Mouse (Mus musculus): Measurements from ENCODE around the gene Fstl1.

Fstl1 gene

GRCm38 (mm10) chr16:37776860-37777651 is at the start of gene Fstl1:
Fstl1 (plus strand) TSS chr16:37776873.
- in situ Hi-C loops (cut with MboI; ENCODE audit: unreplicated experiment in 2 of 2): no loop called here

DNA sequence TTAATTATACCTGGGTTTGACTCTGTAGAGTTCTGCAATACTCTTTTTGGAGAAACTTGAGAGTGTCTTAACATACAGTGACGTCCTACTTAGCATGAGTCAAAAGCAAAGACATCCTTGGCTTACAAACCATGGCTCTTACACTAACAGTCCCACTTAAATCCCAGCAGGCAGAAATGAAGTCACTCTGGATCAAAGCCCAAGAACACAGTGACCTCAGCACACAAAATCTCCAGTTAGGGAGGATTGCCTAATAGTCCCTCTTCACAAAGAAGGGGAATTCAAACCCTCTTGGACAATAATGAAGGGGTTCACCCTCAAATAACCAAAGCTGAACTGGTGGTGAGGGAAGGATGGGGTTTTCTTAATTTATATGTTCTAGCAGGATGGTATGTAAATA is 48.0 kb upstream of the Fstl1 start:
- in situ Hi-C loops (cut with MboI; ENCODE audit: unreplicated experiment in 2 of 2): no loop called here

DNA sequence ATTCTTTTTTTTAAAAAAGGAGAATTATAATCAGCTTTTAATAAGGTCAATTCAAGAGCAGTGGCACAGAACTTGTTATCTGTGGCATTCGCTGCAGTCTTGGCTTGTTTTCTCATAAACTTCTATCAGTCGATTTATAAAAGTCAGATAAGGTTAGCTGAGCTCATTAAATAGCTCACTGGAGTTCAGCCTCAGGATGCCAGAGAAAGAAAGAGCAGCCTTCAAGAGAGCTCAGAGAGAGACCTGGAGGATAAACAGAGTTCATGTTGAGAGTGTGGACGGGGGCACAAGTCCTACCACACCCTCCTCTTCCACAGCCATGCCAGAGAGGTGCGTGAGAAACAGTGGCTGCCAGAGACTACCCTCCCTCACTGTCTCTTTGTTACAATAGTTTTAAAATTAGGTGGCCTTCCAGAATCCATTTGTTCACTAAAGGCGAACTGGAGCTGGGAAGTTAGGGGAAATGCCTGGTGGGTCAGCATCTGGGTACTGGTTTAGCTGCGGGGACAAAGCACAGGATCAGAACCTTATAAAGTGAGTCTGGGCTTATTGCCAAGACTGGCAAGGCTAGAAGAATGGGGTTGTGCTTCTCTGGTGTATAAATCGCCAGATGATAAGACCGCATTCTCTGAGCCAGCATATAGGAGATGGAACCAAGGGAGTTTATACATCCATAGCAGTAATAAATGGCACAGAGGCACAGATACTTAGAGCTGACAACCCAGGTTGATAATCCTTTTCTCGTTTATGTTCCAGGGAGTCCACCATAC is 47.1 kb upstream of the Fstl1 start:
- in situ Hi-C loops (cut with MboI; ENCODE audit: unreplicated experiment in 2 of 2): no loop called here

DNA sequence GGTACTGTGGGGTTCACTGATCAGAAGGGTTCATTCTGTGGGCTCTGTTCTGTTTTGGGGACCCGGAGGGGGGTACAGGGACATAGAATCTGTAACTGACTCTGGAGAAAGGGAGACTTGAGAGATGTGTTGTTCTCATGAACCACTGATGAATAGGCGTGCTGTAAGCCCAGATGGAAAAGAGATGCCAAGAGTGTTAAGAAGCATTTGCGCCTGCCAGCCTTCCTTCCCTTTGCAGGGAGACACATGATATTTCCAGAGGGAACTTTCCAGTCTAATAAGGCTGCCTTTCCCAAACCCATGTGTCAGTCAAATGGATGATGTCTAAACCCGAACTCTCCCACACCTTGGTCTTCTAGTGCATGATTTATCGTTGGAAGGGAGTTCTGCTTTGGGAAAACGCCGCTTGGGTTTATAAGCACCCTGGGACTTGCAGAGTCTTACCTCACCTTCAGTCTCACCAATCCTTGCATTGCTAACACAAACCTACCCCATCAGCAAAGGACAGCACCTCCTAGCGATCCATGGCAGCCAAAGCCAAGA is 46.3 kb upstream of the Fstl1 start:
- in situ Hi-C loops (cut with MboI; ENCODE audit: unreplicated experiment in 2 of 2): no loop called here

DNA sequence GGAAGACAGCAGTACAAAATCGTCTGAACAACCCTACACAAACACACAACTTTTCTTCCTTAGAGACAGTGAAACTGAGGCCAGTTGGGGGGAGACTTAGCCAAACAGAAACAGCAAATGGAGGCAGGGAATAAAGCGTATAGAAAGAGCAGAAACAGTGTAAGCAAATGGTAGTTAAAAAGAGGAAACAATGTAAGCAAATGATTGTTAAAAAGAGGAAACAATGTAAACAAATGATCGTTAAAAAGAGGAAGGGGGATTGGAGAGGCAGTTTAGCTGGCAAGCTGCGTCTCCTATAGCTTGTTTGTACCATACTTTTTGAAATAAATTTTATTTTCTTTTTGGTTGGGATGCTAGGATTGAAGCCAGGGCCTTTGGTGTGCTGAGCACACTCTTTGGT is 45.2 kb upstream of the Fstl1 start:
- in situ Hi-C loops (cut with MboI; ENCODE audit: unreplicated experiment in 2 of 2): no loop called here

- in situ Hi-C loops (cut with MboI; ENCODE audit: unreplicated experiment in 2 of 2): no loop called here
Observed at GRCm38 (mm10) chr16:37732023-37732761, 44.5 kb upstream of the Fstl1 start.

GRCm38 (mm10) chr16:37740076-37740475 is 36.6 kb upstream of the Fstl1 start:
- in situ Hi-C loops (cut with MboI; ENCODE audit: unreplicated experiment in 2 of 2): no loop called here

DNA sequence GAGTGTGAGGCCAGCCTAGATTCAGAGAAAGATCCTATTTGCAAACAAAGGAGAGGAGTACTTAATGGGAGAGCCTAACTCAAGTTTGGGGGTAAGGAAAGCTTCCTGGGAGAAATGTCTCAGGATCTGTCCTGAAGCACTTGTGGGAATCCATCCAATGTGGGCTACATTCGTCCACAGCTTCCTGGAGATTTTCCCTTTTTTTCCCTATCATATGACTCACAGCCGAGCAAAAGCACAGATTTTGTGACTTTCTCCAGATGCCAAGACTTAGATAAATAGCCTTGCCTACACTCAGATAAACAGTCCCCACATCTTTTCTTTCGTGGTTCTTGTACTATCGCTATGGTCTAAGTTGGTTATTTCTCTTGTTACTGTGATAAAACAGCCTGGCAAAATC is 34.4 kb upstream of the Fstl1 start:
- in situ Hi-C loops (cut with MboI; ENCODE audit: unreplicated experiment in 2 of 2): no loop called here

DNA sequence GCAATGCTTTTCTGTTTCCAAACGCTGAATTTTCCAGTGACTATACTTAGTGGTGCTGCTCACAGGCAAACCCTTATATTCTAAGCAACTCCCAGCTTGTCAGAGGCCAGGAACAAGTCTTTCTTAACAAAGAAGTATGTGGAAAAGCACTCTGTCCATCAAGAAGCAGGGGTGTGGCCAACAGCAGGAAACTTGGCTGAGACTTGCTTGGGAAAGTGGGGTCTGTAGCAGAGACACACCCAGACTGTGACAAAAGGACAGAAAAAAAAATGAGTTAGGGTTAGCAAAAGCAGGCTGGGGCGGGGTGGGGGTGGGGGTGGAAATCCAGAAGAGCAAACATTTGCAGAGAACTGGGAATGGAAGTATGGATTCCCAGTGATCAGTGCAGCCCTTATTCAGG is 23.8 kb upstream of the Fstl1 start:
- in situ Hi-C loops (cut with MboI; ENCODE audit: unreplicated experiment in 2 of 2): no loop called here

GRCm38 (mm10) chr16:37753809-37754208 is 22.9 kb upstream of the Fstl1 start:
- in situ Hi-C loops (cut with MboI; ENCODE audit: unreplicated experiment in 2 of 2): no loop called here

- in situ Hi-C loops (cut with MboI; ENCODE audit: unreplicated experiment in 2 of 2): no loop called here
Observed at GRCm38 (mm10) chr16:37754483-37754882, 22.2 kb upstream of the Fstl1 start.

DNA sequence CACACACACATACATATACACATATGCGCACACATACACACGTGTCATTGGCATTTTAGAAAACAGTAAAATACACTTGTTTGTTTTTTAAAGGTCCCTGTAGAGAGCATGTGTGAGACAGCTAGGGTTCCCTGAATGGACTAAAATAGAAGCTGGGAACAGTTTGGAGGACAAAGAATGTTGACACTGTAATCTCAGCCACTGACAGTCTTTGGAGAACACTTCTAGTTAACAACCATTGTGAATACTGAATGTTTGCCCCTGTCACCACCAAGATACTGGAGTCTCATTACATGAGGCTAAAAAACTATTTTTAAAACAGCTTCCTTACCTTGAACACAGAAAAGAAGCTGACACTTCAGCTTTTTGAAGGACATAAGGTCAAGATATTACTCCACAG is 19.4 kb upstream of the Fstl1 start:
- in situ Hi-C loops (cut with MboI; ENCODE audit: unreplicated experiment in 2 of 2): no loop called here

DNA sequence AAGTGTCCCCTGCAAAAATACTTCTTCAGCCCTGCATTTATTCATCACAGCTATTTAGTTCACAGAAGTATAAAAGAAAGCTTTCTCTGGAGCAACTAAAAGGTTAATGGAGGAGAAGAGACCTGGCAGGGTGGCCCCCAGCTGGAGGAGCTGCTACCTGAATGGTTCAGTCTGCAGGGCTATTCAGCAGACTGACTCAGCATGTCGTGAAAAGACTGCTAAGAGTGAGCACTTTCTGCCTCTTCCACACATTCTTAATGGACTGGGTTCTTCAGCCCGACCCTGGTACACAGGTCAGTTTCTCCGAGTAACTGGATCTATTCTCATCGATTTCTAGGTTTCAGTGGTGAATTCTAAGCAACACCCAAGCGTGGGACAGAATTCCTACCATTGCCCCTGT is 12.9 kb upstream of the Fstl1 start:
- in situ Hi-C loops (cut with MboI; ENCODE audit: unreplicated experiment in 2 of 2): no loop called here

GRCm38 (mm10) chr16:37776166-37776859 is 360 bp upstream of the Fstl1 start:
- in situ Hi-C loops (cut with MboI; ENCODE audit: unreplicated experiment in 2 of 2): no loop called here

DNA sequence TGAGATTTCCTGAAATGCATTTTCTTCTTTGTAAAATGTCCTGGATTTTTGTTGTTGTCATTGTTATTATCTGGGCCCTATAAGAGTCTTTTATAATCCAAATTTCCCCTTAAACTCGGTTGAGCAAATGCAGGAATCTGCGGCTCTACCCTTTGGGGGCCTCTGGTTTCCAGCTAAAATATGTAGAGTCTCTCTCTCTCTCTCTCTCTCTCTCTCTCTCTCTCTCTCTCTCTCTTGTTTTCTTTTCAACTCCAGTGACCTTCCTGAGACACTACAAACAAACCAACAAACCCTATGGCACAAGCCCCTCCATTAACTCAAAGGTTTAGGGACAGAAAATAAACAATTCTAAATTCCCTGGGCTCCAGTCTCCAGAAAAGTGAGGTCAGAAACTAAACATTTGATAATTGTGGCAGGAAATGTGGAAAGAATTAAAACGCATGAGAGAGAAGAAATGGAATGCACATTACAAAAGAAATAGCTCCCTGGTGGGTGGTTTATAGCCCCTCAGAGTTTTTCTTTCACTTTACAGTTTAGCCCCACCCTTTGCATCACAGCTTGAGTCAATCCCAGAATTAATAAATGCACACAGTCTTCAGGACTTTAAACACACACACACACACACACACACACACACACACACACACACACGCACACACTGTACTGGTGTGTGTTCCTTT is 1.3 kb downstream of the Fstl1 start:
- in situ Hi-C loops (cut with MboI; ENCODE audit: unreplicated experiment in 2 of 2): no loop called here

DNA sequence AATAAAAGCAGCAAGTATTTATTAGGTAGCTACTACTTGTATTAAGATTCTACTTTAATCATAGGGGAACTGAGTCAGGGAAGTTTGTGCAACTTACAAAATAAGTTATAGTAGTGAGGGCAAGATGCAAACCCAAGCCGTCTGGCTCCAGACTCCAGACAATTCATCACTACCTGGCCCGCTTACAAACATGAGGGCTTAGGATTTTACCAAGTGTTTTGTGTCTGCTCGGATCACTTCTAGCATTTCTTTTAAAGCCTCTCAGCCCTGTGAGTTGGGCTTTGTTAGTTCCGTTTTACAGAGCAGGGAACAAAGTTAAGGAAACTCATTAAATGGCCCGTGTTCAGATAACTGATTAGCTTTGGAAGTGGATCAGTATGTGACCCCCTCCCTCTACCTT is 1.9 kb downstream of the Fstl1 start:
- in situ Hi-C loops (cut with MboI; ENCODE audit: unreplicated experiment in 2 of 2): no loop called here

DNA sequence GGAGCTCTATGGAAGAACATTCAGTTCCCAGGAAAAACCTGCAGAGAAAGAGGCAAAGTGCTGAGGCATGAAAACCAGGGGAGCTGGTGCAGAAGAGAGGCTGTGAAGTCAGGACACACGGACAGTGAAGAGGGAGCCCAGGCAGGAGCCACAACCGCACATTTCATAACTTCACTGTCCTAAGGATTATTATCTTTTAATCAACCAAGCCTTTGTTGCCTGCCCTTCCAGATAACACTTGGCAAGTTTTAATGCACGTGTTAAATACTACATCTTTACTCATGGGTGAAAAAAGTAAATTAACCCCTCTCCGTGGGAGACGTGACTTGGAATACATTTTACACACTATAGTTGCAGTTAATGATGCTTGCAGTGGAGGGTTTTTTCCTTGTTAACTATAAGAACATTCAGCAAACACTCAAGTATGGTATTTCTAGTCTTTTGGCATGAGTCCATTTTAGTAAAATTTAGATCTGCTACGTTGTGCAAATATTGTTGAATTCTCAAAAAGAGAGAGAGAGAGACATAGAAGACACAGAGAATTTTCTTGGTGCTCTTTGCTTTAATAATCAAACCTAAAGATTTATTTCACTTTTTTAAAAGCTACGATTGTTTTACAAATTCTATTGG is 3.1 kb downstream of the Fstl1 start:
- in situ Hi-C loops (cut with MboI; ENCODE audit: unreplicated experiment in 2 of 2): no loop called here

GRCm38 (mm10) chr16:37780386-37780785 is 3.7 kb downstream of the Fstl1 start:
- in situ Hi-C loops (cut with MboI; ENCODE audit: unreplicated experiment in 2 of 2): no loop called here

DNA sequence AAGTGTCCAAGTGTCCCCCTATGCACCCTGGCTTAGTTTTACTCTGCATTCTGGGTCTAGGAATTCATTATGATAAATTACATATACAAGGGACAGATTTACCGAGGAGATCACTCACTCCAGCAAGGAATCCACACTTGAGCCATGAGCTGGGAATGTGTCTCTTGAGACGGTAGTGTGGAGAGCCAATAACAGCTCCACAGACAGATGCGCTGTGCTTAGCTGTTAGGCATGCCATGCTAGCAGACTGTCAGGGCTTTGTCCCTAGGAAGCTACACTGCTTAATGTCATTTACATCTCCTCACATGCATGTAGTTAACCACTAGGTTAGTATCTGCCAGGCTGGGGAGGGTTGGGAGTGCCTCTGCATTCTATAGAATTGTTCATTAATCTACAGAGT is 4.2 kb downstream of the Fstl1 start:
- in situ Hi-C loops (cut with MboI; ENCODE audit: unreplicated experiment in 2 of 2): no loop called here

- in situ Hi-C loops (cut with MboI; ENCODE audit: unreplicated experiment in 2 of 2): no loop called here
Observed at GRCm38 (mm10) chr16:37784526-37784925, 7.9 kb downstream of the Fstl1 start.
